Mouse (Mus musculus) liver, adult 2 months (tissue): Measurements from ENCODE around the gene Gm28035.

Experiments
- CTCF ChIP-seq: fragments of 200-500 bp; IDR thresholded peaks from 2 replicates; pipeline ENCODE4 v1.5.1; 2011; ENCODE audit warnings: low read depth, low read length, control low read depth
- POLR2A ChIP-seq: fragments of 200-500 bp; IDR thresholded peaks from 2 replicates; pipeline ENCODE4 v1.6.1; 2011; ENCODE audit warnings: low read length, control low read depth; ENCODE audit not compliant: insufficient read depth; ENCODE audit errors: extremely low read depth

- no peak for TF ChIP-seq CTCF
- no peak for TF ChIP-seq POLR2A
Measured at GRCm38 (mm10) chr2:30316136-30316535, 75.8 kb downstream of the Gm28035 start.
